Mouse (Mus musculus): ENCODE results near the gene Npcd. TPM values are rescaled to one million over a fixed set of nuclear protein-coding genes. Genes with fewer than 3 reads are reported as not detected.
A peak's percentile ranks its signal among the peaks of the same experiment; 100 is the strongest.

Gene Npcd
- polyA plus RNA-seq (2012; rRNA removed) (1.7 TPM in 1 of 2 replicates, not detected in the other), polyA plus RNA-seq (2014; fragmentation: Nextera tagmentation; extraction: Ambion mirVana) (0.50 and 0.99 TPM in 2 replicates)

DNA sequence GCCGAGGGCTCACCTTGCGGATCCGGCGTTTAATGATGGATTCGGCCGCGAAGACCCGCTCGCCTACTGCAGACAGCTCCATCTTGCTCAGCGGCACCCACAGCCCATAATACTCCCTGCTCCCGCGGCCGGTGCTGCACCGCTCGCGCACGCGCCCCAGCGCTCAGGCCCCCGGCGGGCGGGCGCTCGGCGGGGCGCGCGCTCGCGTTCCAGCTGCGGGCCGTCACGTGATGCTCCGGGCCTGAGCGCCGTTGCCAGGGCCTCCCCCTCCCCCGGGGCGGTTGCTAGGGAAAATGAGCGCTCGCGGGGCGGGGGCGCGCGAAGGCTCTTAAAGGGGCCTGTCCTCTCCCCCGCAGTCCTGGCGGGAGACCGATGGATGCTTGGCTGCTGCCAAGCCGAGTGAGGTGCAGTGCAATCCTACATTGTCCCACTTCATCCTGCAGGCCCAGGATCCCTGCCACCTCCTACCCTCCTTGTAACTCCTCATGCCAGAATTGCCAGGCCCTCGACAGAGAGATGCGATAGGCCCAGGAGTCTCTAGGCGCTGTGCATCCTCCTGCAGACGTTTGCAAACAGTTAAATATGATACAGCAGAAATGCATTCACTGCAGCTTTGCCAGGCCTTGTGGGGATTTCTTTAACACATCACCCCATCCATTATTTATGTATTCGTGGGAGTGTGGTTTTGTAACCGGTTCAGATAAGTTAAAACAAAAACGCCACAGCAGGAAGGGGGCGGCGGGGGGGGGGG is at the start of gene Npcd, which contains the start of gene Cbx6:
Gene Npcd, minus strand, starts transcription at position 108 of the 751 bp plus-strand sequence.
Gene Cbx6, minus strand, starts transcription at position 559 of the 751 bp plus-strand sequence.
- peak; percentile 92 for ATAC-seq (ENCODE audit: low FRiP score, low read depth)
- peak within 1 kb of the TSS; percentile 69 for H3K4me3 ChIP-seq (replicated peaks; ENCODE audit: low read length)
- under 1% methylated on average over 49 of the region's 58 CpGs for WGBS
- peak; percentile 77; the same call in 1 of the 2 replicates for TF ChIP-seq POLR2A (IDR thresholded peaks at IDR 0.05; ENCODE audit: borderline replicate concordance, extremely low read depth, insufficient read depth, insufficient read length)
- H3K4me1 ChIP-seq (ENCODE audit: control insufficient read depth, insufficient read depth, low read length): peaks cover 22% of the 10 kb centered on the region
- no peaks in the 10 kb centered on the region for H3K9me3 ChIP-seq (ENCODE audit: control insufficient read depth, low read length)
- H3K27me3 ChIP-seq (ENCODE audit: control insufficient read depth, insufficient read depth, low read length): no peaks in the 10 kb centered on the region
- peak; percentile 97 for DNase-seq (ENCODE audit: low spot score)
- peak within 1 kb of the TSS; percentile 95 for H3K27ac ChIP-seq (replicated peaks; ENCODE audit: low read depth, low read length)
- peak within 1 kb of the TSS; percentile 81 for H3K4me2 ChIP-seq (replicated peaks; ENCODE audit: low read depth, low read length, severe bottlenecking)
- peak within 1 kb of the TSS; percentile 80 for H3K9ac ChIP-seq (ENCODE audit: low read depth, low read length, severe bottlenecking)
- peaks cover 20% of the 10 kb centered on the region for H3K36me3 ChIP-seq (ENCODE audit: control insufficient read depth, insufficient read depth, low read length)

- Histone ChIP-seq H3K4me3 (replicated peaks; ENCODE audit: low read length) (peak overlapping the region; percentile 46), H3K36me3 (ENCODE audit: control insufficient read depth, insufficient read depth, low read length) (no peaks in the 10 kb centered on the region), H3K9me3 (ENCODE audit: control insufficient read depth, low read length) (no peaks in the 10 kb centered on the region), H3K9ac (ENCODE audit: low read depth, low read length, severe bottlenecking) (peak overlapping the region; percentile 53), H3K4me1 (ENCODE audit: control insufficient read depth, insufficient read depth, low read length) (peaks cover 9% of the 10 kb centered on the region), H3K4me2 (replicated peaks; ENCODE audit: low read depth, low read length, severe bottlenecking) (peak overlapping the region; percentile 59), H3K27ac (replicated peaks; ENCODE audit: low read depth, low read length) (peak overlapping the region; percentile 77), H3K27me3 (ENCODE audit: control insufficient read depth, insufficient read depth, low read length) (no peaks in the 10 kb centered on the region; the same call in 1 of the 2 replicates)
- TF ChIP-seq POLR2A (IDR thresholded peaks at IDR 0.05; ENCODE audit: borderline replicate concordance, extremely low read depth, insufficient read depth, insufficient read length): no peak
- ATAC-seq (ENCODE audit: low FRiP score, low read depth) (peak; percentile 91), DNase-seq (ENCODE audit: low spot score) (peak; percentile 92)
- under 1% methylated on average over 30 of the region's 30 CpGs for WGBS
Measured at GRCm38 (mm10) chr15:79883352-79883822, 49.4 kb upstream of the Npcd start.

- 26% methylated on average over 19 of the region's 19 CpGs for WGBS
- Histone ChIP-seq H3K4me3 (replicated peaks; ENCODE audit: low read length) (peak overlapping the region; percentile 46), H3K27ac (replicated peaks; ENCODE audit: low read depth, low read length) (peak overlapping the region; percentile 21), H3K9ac (ENCODE audit: low read depth, low read length, severe bottlenecking) (no peak overlapping the region), H3K27me3 (ENCODE audit: control insufficient read depth, insufficient read depth, low read length) (no peaks in the 10 kb centered on the region; the same call in 1 of the 2 replicates), H3K4me2 (replicated peaks; ENCODE audit: low read depth, low read length, severe bottlenecking) (peak overlapping the region; percentile 59), H3K4me1 (ENCODE audit: control insufficient read depth, insufficient read depth, low read length) (peaks cover 9% of the 10 kb centered on the region), H3K9me3 (ENCODE audit: control insufficient read depth, low read length) (no peaks in the 10 kb centered on the region), H3K36me3 (ENCODE audit: control insufficient read depth, insufficient read depth, low read length) (no peaks in the 10 kb centered on the region)
- TF ChIP-seq POLR2A (IDR thresholded peaks at IDR 0.05; ENCODE audit: borderline replicate concordance, extremely low read depth, insufficient read depth, insufficient read length): no peak
- peak; percentile 23 for DNase-seq (ENCODE audit: low spot score)
- 0 out of 2 replicates have a peak, but pooled peaks have one; percentile 13 for ATAC-seq (ENCODE audit: low FRiP score, low read depth)
Measured at GRCm38 (mm10) chr15:79882623-79883267, 48.7 kb upstream of the Npcd start.

- Histone ChIP-seq H3K4me2 (replicated peaks; ENCODE audit: low read depth, low read length, severe bottlenecking) (no peak overlapping the region), H3K27me3 (ENCODE audit: control insufficient read depth, insufficient read depth, low read length) (no peaks in the 10 kb centered on the region; the same call in 1 of the 2 replicates), H3K9ac (ENCODE audit: low read depth, low read length, severe bottlenecking) (no peak overlapping the region), H3K4me3 (replicated peaks; ENCODE audit: low read length) (no peak overlapping the region), H3K27ac (replicated peaks; ENCODE audit: low read depth, low read length) (no peak overlapping the region), H3K4me1 (ENCODE audit: control insufficient read depth, insufficient read depth, low read length) (peaks cover 9% of the 10 kb centered on the region), H3K9me3 (ENCODE audit: control insufficient read depth, low read length) (no peaks in the 10 kb centered on the region), H3K36me3 (ENCODE audit: control insufficient read depth, insufficient read depth, low read length) (no peaks in the 10 kb centered on the region)
- ATAC-seq (ENCODE audit: low FRiP score, low read depth) (no peak), DNase-seq (ENCODE audit: low spot score) (no peak)
- WGBS: 69% methylated on average over 3 of the region's 3 CpGs
- TF ChIP-seq POLR2A (IDR thresholded peaks at IDR 0.05; ENCODE audit: borderline replicate concordance, extremely low read depth, insufficient read depth, insufficient read length): no peak
Measured at GRCm38 (mm10) chr15:79880477-79880876, 46.4 kb upstream of the Npcd start.

DNA sequence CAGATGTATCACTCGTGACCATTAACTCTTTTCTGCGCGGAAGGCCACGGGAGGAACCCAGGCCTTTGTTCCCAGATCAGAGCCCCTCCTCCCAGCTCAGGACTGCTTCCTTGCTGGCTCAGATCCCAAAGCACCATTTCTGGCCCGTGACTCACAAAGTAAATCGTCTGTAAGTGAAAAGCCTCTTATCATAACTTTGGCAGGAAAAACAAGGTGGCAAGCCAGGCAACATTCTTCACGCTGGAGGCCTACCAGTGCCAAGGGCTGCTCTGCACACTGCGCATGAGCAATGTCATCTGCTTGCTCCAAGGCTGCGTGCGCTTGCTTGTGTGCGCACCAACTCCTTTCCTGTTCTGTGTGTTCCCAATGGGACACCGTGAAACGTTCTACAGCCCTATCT is 45.3 kb upstream of the Npcd start:
- 45% methylated on average over 13 of the region's 13 CpGs for WGBS
- no peak for TF ChIP-seq POLR2A (IDR thresholded peaks at IDR 0.05; ENCODE audit: borderline replicate concordance, extremely low read depth, insufficient read depth, insufficient read length)
- 0 out of 2 replicates have a peak, but pooled peaks have one; percentile 30 for ATAC-seq (ENCODE audit: low FRiP score, low read depth)
- Histone ChIP-seq H3K4me3 (replicated peaks; ENCODE audit: low read length) (no peak overlapping the region), H3K9me3 (ENCODE audit: control insufficient read depth, low read length) (no peaks in the 10 kb centered on the region), H3K9ac (ENCODE audit: low read depth, low read length, severe bottlenecking) (no peak overlapping the region), H3K27ac (replicated peaks; ENCODE audit: low read depth, low read length) (peak overlapping the region; percentile 63; the same call in 1 of the 2 replicates), H3K4me1 (ENCODE audit: control insufficient read depth, insufficient read depth, low read length) (peaks cover 9% of the 10 kb centered on the region), H3K36me3 (ENCODE audit: control insufficient read depth, insufficient read depth, low read length) (no peaks in the 10 kb centered on the region), H3K4me2 (replicated peaks; ENCODE audit: low read depth, low read length, severe bottlenecking) (0 out of 2 replicates have a peak overlapping the region, but pooled peaks have one; percentile 17), H3K27me3 (ENCODE audit: control insufficient read depth, insufficient read depth, low read length) (no peaks in the 10 kb centered on the region; the same call in 1 of the 2 replicates)
- peak; percentile 85 for DNase-seq (ENCODE audit: low spot score)
